Mouse (Mus musculus) liver, embryonic 12.5 days (tissue): Measurements from ENCODE around the gene Ier2. TPM values are rescaled to one million over a fixed set of nuclear protein-coding genes. Genes with fewer than 3 reads are reported as not detected.
A peak's percentile ranks its signal among the peaks of the same experiment; 100 is the strongest.

Experiments used
- ATAC-seq: fragments of 200-750 bp; cut with Nextera tagmentation; 2 replicates; pipeline ENCODE4 v1.8.0; 2017; ENCODE audit warnings: moderate number of reproducible peaks, mild to moderate bottlenecking, moderate library complexity
- H3K27ac ChIP-seq: fragments of 300-500 bp; sonication (generic); 2 replicates; pipeline ENCODE4 v1.5.1; 2016; ENCODE audit warnings: mild to moderate bottlenecking
- H3K27me3 ChIP-seq: fragments of 300-500 bp; sonication (generic); replicated peaks from 2 replicates; pipeline ENCODE4 v1.6.1; 2016; ENCODE audit warnings: mild to moderate bottlenecking, moderate library complexity
- H3K36me3 ChIP-seq: fragments of 300-500 bp; sonication (generic); 2 replicates; pipeline ENCODE4 v1.6.1; 2016; ENCODE audit warnings: mild to moderate bottlenecking, moderate library complexity
- H3K4me1 ChIP-seq: fragments of 300-500 bp; sonication (generic); 2 replicates; pipeline ENCODE4 v1.6.1; 2016
- H3K4me2 ChIP-seq: fragments of 300-500 bp; sonication (generic); 2 replicates; pipeline ENCODE4 v1.6.1; 2016; ENCODE audit warnings: mild to moderate bottlenecking, moderate library complexity
- H3K4me3 ChIP-seq: fragments of 300-500 bp; sonication (generic); 2 replicates; pipeline ENCODE4 v1.5.1; 2016; ENCODE audit warnings: mild to moderate bottlenecking, moderate library complexity
- H3K9ac ChIP-seq: fragments of 300-500 bp; sonication (generic); 2 replicates; pipeline ENCODE4 v1.6.1; 2016; ENCODE audit warnings: mild to moderate bottlenecking, moderate library complexity
- H3K9me3 ChIP-seq: fragments of 300-500 bp; sonication (generic); replicated peaks from 2 replicates; pipeline ENCODE4 v1.6.1; 2016; ENCODE audit warnings: mild to moderate bottlenecking, moderate library complexity
- WGBS: fragments of 180-500 bp; shearing (Covaris S2); methylation state at CpG from one replicate; pipeline ENCODE4 v1.1.7; 2016; ENCODE audit not compliant: insufficient replicate concordance; 5-methylcytosine and 5-hydroxymethylcytosine counted together
- polyA plus RNA-seq: library from polyadenylated mRNA; unstranded; fragments of >200 nt; fragmentation: Nextera tagmentation; extraction: Ambion mirVana; gene quantifications from 2 replicates; pipeline ENCODE4 v1.2.1, GENCODE M21; 2016

Gene Ier2
- polyA plus RNA-seq: 36.4 and 37.4 TPM in 2 replicates

- Histone ChIP-seq H3K4me2 (peak within 1 kb of the TSS; percentile 98), H3K9me3 (no peaks in the 10 kb centered on the region), H3K9ac (peak within 1 kb of the TSS; percentile 92), H3K4me3 (peak within 1 kb of the TSS; percentile 75), H3K4me1 (peaks cover 77% of the 10 kb centered on the region), H3K36me3 (peaks cover under 1% of the 10 kb centered on the region; the same call in 1 of the 2 replicates), H3K27ac (peak within 1 kb of the TSS; percentile 98), H3K27me3 (no peaks in the 10 kb centered on the region)
- peak; percentile 71 for ATAC-seq
- under 1% methylated on average over 27 of the region's 27 CpGs for WGBS
Observed at GRCm38 (mm10) chr8:84662581-84663065, at the start of gene Ier2. Gene Ier2 (minus strand): TSS chr8:84662852.

GRCm38 (mm10) chr8:84711933-84712758 lies 49.5 kb upstream of the Ier2 start:
- no peaks in the 10 kb centered on the region for H3K9me3 ChIP-seq
- peak overlapping the region; percentile 2 for H3K27ac ChIP-seq
- H3K36me3 ChIP-seq: no peaks in the 10 kb centered on the region
- peak overlapping the region; percentile 15; the same call in 1 of the 2 replicates for H3K4me2 ChIP-seq
- H3K27me3 ChIP-seq: peaks cover 70% of the 10 kb centered on the region
- H3K4me1 ChIP-seq: peaks cover 56% of the 10 kb centered on the region
- ATAC-seq: no peak
- H3K9ac ChIP-seq: peak overlapping the region; percentile 23; the same call in 1 of the 2 replicates
- WGBS: 37% methylated on average over 10 of the region's 11 CpGs
- no peak overlapping the region for H3K4me3 ChIP-seq

DNA sequence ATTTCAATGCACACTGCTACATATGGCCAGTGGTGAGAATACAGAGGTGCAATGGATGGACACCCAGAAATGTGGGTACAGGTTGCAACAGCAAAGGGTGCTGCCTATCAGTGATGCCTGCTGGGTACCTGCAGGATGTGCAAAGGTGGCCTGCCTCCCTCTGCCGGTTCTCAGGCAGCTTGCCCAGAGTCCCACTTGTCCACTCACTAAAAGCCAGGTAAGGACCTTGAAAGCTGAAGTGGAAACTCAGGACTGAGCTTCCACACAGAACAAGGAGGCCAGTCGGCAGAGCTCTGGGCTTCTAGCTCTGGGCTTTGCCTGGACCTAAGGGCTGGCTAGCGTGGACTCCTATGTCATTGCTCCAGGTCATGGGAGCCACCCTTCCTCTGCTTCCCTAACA lies 48.7 kb upstream of the Ier2 start:
- H3K9me3 ChIP-seq: no peaks in the 10 kb centered on the region
- ATAC-seq: no peak
- H3K27ac ChIP-seq: peak overlapping the region; percentile 2
- no peaks in the 10 kb centered on the region for H3K36me3 ChIP-seq
- H3K27me3 ChIP-seq: peaks cover 69% of the 10 kb centered on the region
- H3K4me3 ChIP-seq: no peak overlapping the region
- 65% methylated on average over 3 of the region's 3 CpGs for WGBS
- peaks cover 65% of the 10 kb centered on the region for H3K4me1 ChIP-seq
- no peak overlapping the region for H3K4me2 ChIP-seq
- no peak overlapping the region for H3K9ac ChIP-seq

DNA sequence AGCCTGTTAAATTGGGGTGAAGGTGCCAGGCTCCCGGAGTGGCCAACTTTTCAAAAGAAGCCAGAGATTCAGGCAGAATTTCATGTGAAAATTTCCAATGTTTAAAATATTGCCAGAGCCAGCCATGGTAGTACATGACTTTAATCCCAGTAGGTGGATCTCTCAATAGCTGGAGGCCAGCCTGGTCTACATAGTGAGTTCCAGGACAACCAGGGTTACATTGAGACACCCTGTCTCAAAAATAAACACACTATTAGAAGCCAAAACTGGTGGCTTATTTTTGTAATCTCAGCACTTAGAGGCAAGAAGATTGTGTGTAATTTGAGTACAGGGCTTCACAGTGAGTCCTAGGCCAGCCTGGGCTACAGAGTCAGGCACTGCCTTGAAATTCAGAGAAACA lies 47.3 kb upstream of the Ier2 start:
- Histone ChIP-seq H3K4me2 (no peak overlapping the region), H3K9me3 (no peaks in the 10 kb centered on the region), H3K4me1 (peaks cover 68% of the 10 kb centered on the region), H3K4me3 (no peak overlapping the region), H3K27ac (peak overlapping the region; percentile 32; the same call in 1 of the 2 replicates), H3K27me3 (peaks cover 64% of the 10 kb centered on the region), H3K9ac (no peak overlapping the region), H3K36me3 (no peaks in the 10 kb centered on the region)
- no peak for ATAC-seq
- 88% methylated on average over 1 of the region's 1 CpGs for WGBS

- peaks cover 5% of the 10 kb centered on the region for H3K36me3 ChIP-seq
- 18% methylated on average over 12 of the region's 12 CpGs for WGBS
- H3K4me2 ChIP-seq: peak overlapping the region; percentile 96
- 0 out of 2 replicates have a peak overlapping the region, but pooled peaks have one; percentile 7 for H3K4me3 ChIP-seq
- peaks cover 54% of the 10 kb centered on the region for H3K27me3 ChIP-seq
- H3K27ac ChIP-seq: no peak overlapping the region
- peaks cover 78% of the 10 kb centered on the region for H3K4me1 ChIP-seq
- no peaks in the 10 kb centered on the region for H3K9me3 ChIP-seq
- H3K9ac ChIP-seq: peak overlapping the region; percentile 80; the same call in 1 of the 2 replicates
- ATAC-seq: peak; percentile 59
Observed at GRCm38 (mm10) chr8:84708774-84709475, 46.3 kb upstream of the Ier2 start.

- peak overlapping the region; percentile 58 for H3K4me3 ChIP-seq
- H3K9me3 ChIP-seq: no peaks in the 10 kb centered on the region
- peaks cover 78% of the 10 kb centered on the region for H3K4me1 ChIP-seq
- H3K36me3 ChIP-seq: peaks cover 14% of the 10 kb centered on the region
- peak overlapping the region; percentile 96 for H3K4me2 ChIP-seq
- peak overlapping the region; percentile 83 for H3K27ac ChIP-seq
- ATAC-seq: peak; percentile 1; the same call in 1 of the 2 replicates
- peak overlapping the region; percentile 80 for H3K9ac ChIP-seq
- 9% methylated on average over 15 of the region's 15 CpGs for WGBS
- peaks cover 48% of the 10 kb centered on the region for H3K27me3 ChIP-seq
Observed at GRCm38 (mm10) chr8:84708071-84708541, 45.5 kb upstream of the Ier2 start.

- Histone ChIP-seq H3K36me3 (peaks cover 21% of the 10 kb centered on the region), H3K4me1 (peaks cover 75% of the 10 kb centered on the region), H3K9me3 (no peaks in the 10 kb centered on the region), H3K4me2 (peak overlapping the region; percentile 96), H3K27ac (peak overlapping the region; percentile 83), H3K4me3 (peak overlapping the region; percentile 58), H3K9ac (peak overlapping the region; percentile 80), H3K27me3 (peaks cover 47% of the 10 kb centered on the region)
- peak; percentile 44 for ATAC-seq
- WGBS: under 1% methylated on average over 22 of the region's 22 CpGs
Observed at GRCm38 (mm10) chr8:84707267-84707883, 44.7 kb upstream of the Ier2 start.

DNA sequence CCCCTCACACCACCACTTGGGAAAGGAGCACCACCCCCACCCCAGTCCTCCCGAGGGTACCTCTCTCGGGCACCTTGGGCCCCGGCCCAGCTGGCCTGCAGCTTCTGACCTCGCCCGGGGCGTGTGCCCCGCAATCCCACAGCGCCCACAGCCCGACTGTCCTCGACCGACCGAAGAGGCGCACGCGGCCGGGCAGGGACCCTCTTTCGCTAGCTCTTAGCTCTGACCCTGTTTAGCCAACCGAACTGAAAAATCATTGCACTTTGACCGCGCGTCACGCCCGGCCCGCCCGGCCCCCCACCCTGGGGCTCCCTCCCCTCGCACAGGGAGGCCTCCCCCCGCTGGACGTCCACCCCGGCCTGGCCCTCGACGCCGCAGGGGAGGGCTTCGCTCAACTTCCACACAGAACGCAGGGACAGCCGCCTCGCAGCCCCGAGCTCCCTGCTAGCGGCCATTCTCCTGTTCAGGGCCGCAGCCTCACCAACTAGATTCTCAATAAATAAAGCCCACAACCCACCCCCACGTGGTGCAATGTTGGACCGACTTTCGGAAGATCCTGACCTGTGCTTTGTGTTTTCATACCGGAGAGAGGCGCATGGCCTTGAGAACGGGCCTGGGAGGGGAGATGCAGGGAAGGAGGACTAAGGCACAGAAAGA lies 44.1 kb upstream of the Ier2 start:
- peaks cover 22% of the 10 kb centered on the region for H3K36me3 ChIP-seq
- peaks cover 43% of the 10 kb centered on the region for H3K27me3 ChIP-seq
- peak overlapping the region; percentile 80 for H3K9ac ChIP-seq
- H3K4me1 ChIP-seq: peaks cover 68% of the 10 kb centered on the region
- peak overlapping the region; percentile 96 for H3K4me2 ChIP-seq
- no peaks in the 10 kb centered on the region for H3K9me3 ChIP-seq
- WGBS: 1% methylated on average over 45 of the region's 45 CpGs
- H3K27ac ChIP-seq: peak overlapping the region; percentile 83
- no peak for ATAC-seq
- peak overlapping the region; percentile 58 for H3K4me3 ChIP-seq

GRCm38 (mm10) chr8:84705960-84706359 lies 43.3 kb upstream of the Ier2 start:
- peak overlapping the region; percentile 97 for H3K9ac ChIP-seq
- H3K4me3 ChIP-seq: peak overlapping the region; percentile 83
- peaks cover 41% of the 10 kb centered on the region for H3K27me3 ChIP-seq
- no peaks in the 10 kb centered on the region for H3K9me3 ChIP-seq
- H3K4me1 ChIP-seq: peaks cover 72% of the 10 kb centered on the region
- H3K36me3 ChIP-seq: peaks cover 22% of the 10 kb centered on the region
- peak overlapping the region; percentile 96 for H3K4me2 ChIP-seq
- H3K27ac ChIP-seq: peak overlapping the region; percentile 97
- ATAC-seq: no peak
- WGBS: under 1% methylated on average over 12 of the region's 12 CpGs

GRCm38 (mm10) chr8:84704867-84705831 lies 42.5 kb upstream of the Ier2 start:
- WGBS: 2% methylated on average over 59 of the region's 61 CpGs

More at GRCm38 (mm10) chr8:84704867-84705831, 42.5 kb upstream of the Ier2 start:
- peaks cover 80% of the 10 kb centered on the region for H3K4me1 ChIP-seq
- peak overlapping the region; percentile 83 for H3K4me3 ChIP-seq
- ATAC-seq: peak; percentile 6; the same call in 1 of the 2 replicates
- H3K9me3 ChIP-seq: no peaks in the 10 kb centered on the region
- H3K27ac ChIP-seq: peak overlapping the region; percentile 97
- H3K9ac ChIP-seq: peak overlapping the region; percentile 97
- H3K27me3 ChIP-seq: peaks cover 39% of the 10 kb centered on the region
- H3K36me3 ChIP-seq: peaks cover 25% of the 10 kb centered on the region
- H3K4me2 ChIP-seq: peak overlapping the region; percentile 96
